In the genomic region with DNA sequence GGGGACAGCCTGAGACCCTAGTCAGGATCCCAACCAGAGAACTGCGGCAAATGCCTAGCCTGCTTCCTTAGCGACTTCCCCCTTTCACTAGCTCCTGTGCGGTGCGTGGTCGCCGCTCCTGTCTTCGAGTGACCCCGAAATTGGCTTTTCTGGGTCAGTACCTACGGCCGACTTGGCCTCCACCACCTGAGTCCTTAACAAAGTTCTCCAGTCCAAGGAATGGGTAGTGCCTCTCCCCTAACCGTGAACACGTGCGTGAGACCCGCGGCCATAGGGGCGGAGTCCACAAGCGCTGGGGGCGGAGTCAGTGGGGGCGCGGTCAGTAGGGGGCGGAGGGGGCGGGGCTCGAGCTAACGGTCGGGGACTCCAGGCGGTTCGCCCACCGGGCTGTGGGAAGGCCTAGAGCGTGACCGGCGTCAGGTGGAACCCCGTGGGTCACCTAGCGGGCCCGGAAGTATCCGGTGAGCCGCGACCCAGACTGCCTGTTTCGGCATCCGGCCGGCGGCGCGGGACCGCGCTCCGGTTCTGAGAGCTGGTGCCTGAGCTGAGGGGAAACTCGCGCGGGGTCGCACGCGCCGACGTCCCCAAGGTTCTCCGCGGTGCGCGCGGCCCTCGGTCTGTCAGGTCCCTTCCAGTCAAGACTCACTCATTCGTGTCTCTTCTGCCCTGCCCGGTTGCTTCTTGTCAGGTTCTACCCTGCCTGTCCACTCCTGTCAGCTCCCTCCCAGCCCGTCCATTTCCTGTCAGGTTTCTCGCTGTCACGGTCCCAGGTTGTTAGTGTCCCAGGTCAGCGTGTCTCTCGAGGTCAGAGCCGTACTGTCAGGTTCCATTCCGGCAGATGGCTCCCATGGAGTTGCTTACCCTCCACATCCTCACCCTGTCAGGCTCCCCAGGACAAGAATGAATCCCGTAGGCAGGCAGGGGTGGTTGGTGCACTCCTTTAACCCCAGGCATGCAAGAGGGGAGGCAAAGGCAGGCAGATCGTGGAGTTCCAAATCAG, we compare ENCODE assay signal across 8 mouse cellular contexts. TPM values are rescaled to one million over a fixed set of nuclear protein-coding genes. Genes with fewer than 3 reads are reported as not detected.
A peak's percentile ranks its signal among the peaks of the same experiment; 100 is the strongest.
DNase-seq lines count a peak whose midpoint lies in the region; ATAC-seq and TF ChIP-seq lines count a peak whose summit lies in the region.

A gene (plus strand): TSS at position 338 of the 1,000 bp plus-strand sequence.

- in situ Hi-C loops in Patski (cut with MboI; ENCODE audit: low pct_unique_long_range_greater_than_20kb), result no loop called here

- no peak for DNase-seq in Patski (ENCODE audit: low read depth, low spot score)
- peak; percentile 28 to 31 for DNase-seq in cerebellum, adult 18-20 months
- DNase-seq in layer of hippocampus, postnatal 36 days, result peak; percentile 3 to 7
- DNase-seq in right cerebral cortex, postnatal 10 days (ENCODE audit: low spot score in 2 of 2), result peak; percentile 37 to 45
- peak; percentile 43 to 75 for DNase-seq in urinary bladder, postnatal 4 days (ENCODE audit: low spot score in 2 of 2)

- ATAC-seq in Patski, result peak; percentile 21
- peak; percentile 72 for ATAC-seq in forebrain, embryonic 16.5 days
- peak; percentile 71 for ATAC-seq in hindbrain, embryonic 12.5 days (ENCODE audit: low FRiP score)
- peak; percentile 92 for ATAC-seq in megakaryocyte, adult 5-6 weeks (ENCODE audit: poor library complexity, severe bottlenecking)

- H3K4me1 ChIP-seq in forebrain, embryonic 16.5 days (replicated peaks; ENCODE audit: control insufficient read depth, insufficient read depth, low read length), result peaks cover 9% of the 10 kb centered on the region
- H3K4me1 ChIP-seq in hindbrain, embryonic 12.5 days, result peaks cover 6% of the 10 kb centered on the region; the same call in 1 of the 2 replicates

- POLR2A ChIA-PET in Patski (lab: Charles Lee), result no interaction called here

- peak within 1 kb of the TSS; percentile 65 for H3K9ac ChIP-seq in forebrain, embryonic 16.5 days (replicated peaks; ENCODE audit: low read depth, low read length)
- H3K9ac ChIP-seq in hindbrain, embryonic 12.5 days, result peak within 1 kb of the TSS; percentile 67

- no peaks in the 10 kb centered on the region for H3K36me3 ChIP-seq in forebrain, embryonic 16.5 days (ENCODE audit: control insufficient read depth, insufficient read depth)
- H3K36me3 ChIP-seq in hindbrain, embryonic 12.5 days, result no peaks in the 10 kb centered on the region

- CTCF ChIA-PET in Patski (lab: Charles Lee), result interaction anchor here (1.6 kb wide), 1 partner anchor 14 kb away, joined by 3 read pairs; no protein-coding TSS in a partner anchor

- H3K27ac ChIP-seq in forebrain, embryonic 16.5 days (ENCODE audit: low read length), result no peak within 1 kb of the TSS
- H3K27ac ChIP-seq in hindbrain, embryonic 12.5 days, result no peak within 1 kb of the TSS

- H3K9me3 ChIP-seq in forebrain, embryonic 16.5 days (ENCODE audit: control insufficient read depth, low read length), result no peaks in the 10 kb centered on the region
- H3K9me3 ChIP-seq in hindbrain, embryonic 12.5 days (replicated peaks), result no peaks in the 10 kb centered on the region

- peaks cover 11% of the 10 kb centered on the region for H3K27me3 ChIP-seq in Patski
- peaks cover 13% of the 10 kb centered on the region for H3K27me3 ChIP-seq in forebrain, embryonic 16.5 days (replicated peaks; ENCODE audit: control insufficient read depth, insufficient read depth, low read length)
- H3K27me3 ChIP-seq in hindbrain, embryonic 12.5 days, result peaks cover 42% of the 10 kb centered on the region

- under 1% methylated on average over 71 of the region's 71 CpGs for WGBS in forebrain, embryonic 16.5 days
- WGBS in hindbrain, embryonic 12.5 days, result under 1% methylated on average over 71 of the region's 71 CpGs

- no peak for TF ChIP-seq CTCF in Patski (IDR thresholded peaks at IDR 0.05)

- H3K4me2 ChIP-seq in forebrain, embryonic 16.5 days (ENCODE audit: low read length), result peak within 1 kb of the TSS; percentile 77
- H3K4me2 ChIP-seq in hindbrain, embryonic 12.5 days (replicated peaks), result peak within 1 kb of the TSS; percentile 89

- peak within 1 kb of the TSS; percentile 59 for H3K4me3 ChIP-seq in forebrain, embryonic 16.5 days (replicated peaks; ENCODE audit: low read length)
- H3K4me3 ChIP-seq in hindbrain, embryonic 12.5 days, result peak within 1 kb of the TSS; percentile 66

RNA-seq across cellular contexts. Expression of the gene that starts here (rescaled TPM):
- polyA plus RNA-seq in Patski (2021), result 0.09 TPM
- polyA plus RNA-seq in forebrain, embryonic 16.5 days (2015; fragmentation: Nextera tagmentation; extraction: Ambion mirVana), result not detected in 2 replicates
- polyA plus RNA-seq in hindbrain, embryonic 12.5 days (2016; fragmentation: Nextera tagmentation; extraction: Ambion mirVana), result not detected in 2 replicates
- not detected for total RNA-seq in layer of hippocampus, postnatal 36 days (2021)
- total RNA-seq in megakaryocyte, adult 5-6 weeks (2015), result not detected in 2 replicates
- 0.33 TPM in 1 of 2 replicates, not detected in the other for total RNA-seq in megakaryocyte, adult 5-6 weeks (2017)

Comparison
In these comparisons a context has a peak if more than half of its experiments do, and no peak if none do; other contexts are left out.
1. Peak in ATAC-seq in Patski; RNA of the gene not detected or under 1 TPM.
2. Peak in ATAC-seq, H3K4me3 ChIP-seq, H3K9ac ChIP-seq and H3K4me2 ChIP-seq in forebrain, embryonic 16.5 days; RNA of the gene not detected or under 1 TPM.
3. Peak in ATAC-seq, H3K4me3 ChIP-seq, H3K9ac ChIP-seq and H3K4me2 ChIP-seq in hindbrain, embryonic 12.5 days; RNA of the gene not detected or under 1 TPM.
4. Peak in DNase-seq in layer of hippocampus, postnatal 36 days; RNA of the gene not detected or under 1 TPM.
5. Peak in ATAC-seq in megakaryocyte, adult 5-6 weeks; RNA of the gene not detected or under 1 TPM.
6. ATAC-seq: peak in every context shown above with its lines; median percentile 92 in megakaryocyte, adult 5-6 weeks; 72 in forebrain, embryonic 16.5 days; 71 in hindbrain, embryonic 12.5 days; 21 in Patski.